Mouse (Mus musculus) embryo, embryonic 11 days (tissue): Measurements from ENCODE around the gene Olfr633.
"Not testable (repeated sequence)": the region's sequence is repeated elsewhere in the genome, so short reads cannot be mapped to it uniquely, and the experiment has no call there.

Experiments
- DNase-seq: peaks from one replicate; pipeline ENCODE4 v3.0.0-alpha.2; 2015

The Olfr633 gene

GRCm38 (mm10) chr7:103944137-103944536, at the start of gene Olfr633:
Olfr633 (plus strand) TSS chr7:103944437.
- DNase-seq = no peak

- DNase-seq = no peak
These were observed 41.0 kb upstream of the Olfr633 start, which contains the start of gene Olfr65 for GRCm38 (mm10) chr7:103903187-103903586. Olfr65 (plus strand) TSS chr7:103903487.

- DNase-seq = peak; percentile 12
These were observed 34.2 kb upstream of the Olfr633 start for GRCm38 (mm10) chr7:103910047-103910446.

- peak; percentile 40 for DNase-seq
These were observed 31.2 kb upstream of the Olfr633 start for GRCm38 (mm10) chr7:103912969-103913511.

- no peak for DNase-seq
These were observed 28.9 kb upstream of the Olfr633 start for GRCm38 (mm10) chr7:103915338-103915737.

GRCm38 (mm10) chr7:103928525-103928924, 15.7 kb upstream of the Olfr633 start, which contains the start of gene Olfr631:
Olfr631 (plus strand) TSS chr7:103928825.
- DNase-seq = no peak

DNA sequence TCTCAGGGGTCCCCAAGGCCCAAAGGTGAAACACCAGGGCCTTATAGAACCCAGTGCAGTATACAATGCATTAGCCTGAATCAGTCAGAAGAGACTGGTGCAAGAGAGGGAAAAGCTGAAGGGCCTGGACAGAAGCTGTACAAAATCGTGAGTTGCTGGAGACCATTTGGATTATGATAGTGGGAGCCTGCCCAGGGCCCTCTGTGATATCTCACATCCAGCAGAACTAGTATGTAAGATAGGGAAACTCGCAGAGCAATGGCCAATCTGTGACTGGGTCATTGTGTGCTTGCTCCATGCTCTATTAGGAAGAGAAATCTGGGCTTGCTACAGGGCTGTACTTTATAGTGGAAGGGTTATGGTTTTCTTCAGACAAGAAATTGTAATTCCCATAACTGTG, 10.0 kb upstream of the Olfr633 start, which contains the start of gene Olfr632:
Gene Olfr632 (plus strand): TSS at position 84 of the 400 bp plus-strand sequence.
- DNase-seq = no peak

DNA sequence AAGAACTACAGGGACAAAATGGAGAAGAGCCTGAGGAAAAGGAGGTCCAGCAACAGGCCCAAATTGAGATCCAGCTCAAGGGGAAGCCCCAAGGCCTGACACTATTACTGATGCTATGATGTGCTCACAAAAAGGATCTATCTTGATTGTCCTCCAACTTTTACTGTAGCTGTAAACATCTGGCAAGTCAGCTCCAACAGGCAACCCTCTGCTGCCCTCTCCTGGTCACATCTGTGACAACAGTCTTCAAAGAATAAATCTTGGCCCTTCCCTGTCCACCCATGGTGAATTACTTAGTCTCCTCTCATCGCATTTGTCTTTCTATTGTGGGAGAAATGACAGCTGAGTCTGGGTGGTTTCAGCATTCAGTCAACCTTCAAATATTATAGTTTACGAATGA, 1.5 kb upstream of the Olfr633 start:
- DNase-seq = peak; percentile 73

- DNase-seq = not testable (repeated sequence)
These were observed 22.6 kb downstream of the Olfr633 start for GRCm38 (mm10) chr7:103966873-103967272.

DNA sequence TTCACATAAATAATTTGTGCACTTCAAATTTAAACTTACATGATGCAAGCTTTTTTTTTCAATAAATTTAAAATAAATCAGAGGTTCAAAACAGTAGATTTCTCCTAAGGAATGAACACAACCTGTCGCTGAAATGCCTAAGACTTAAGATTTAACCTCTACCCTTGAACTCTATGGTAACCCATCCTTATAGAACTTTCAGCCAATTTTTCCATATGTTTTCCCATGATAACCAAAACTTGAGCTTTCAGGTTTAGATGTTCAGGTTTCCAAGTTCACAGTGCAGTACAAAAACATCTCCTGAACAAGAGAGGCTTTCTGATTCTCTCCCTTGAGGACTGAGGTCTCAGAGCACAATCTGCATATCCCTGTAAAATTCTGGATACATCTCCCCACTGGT, 26.6 kb downstream of the Olfr633 start, which contains the start of gene Olfr635:
Gene Olfr635 (plus strand): TSS at position 301 of the 400 bp plus-strand sequence.
- DNase-seq = no peak

DNA sequence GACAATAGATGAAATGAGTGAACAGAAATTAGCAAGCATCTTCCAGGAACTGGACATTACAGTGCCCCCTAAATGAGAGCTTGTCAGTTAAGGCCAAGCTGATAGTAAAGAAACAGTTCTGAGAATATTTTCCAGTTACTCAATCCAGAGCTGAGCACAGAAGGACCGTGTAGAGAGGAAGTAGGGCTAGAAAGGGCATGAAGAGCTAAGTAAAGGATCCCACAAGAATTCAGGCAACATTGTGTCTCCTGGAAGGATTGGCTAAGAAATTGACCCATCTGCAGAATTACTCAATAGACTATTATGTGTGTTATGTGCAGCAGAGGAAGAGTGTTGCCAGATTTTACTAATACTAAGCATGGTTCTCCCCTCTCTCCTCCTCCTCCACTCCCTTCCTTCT, 27.5 kb downstream of the Olfr633 start:
- DNase-seq = no peak

GRCm38 (mm10) chr7:103998446-103998845, 54.2 kb downstream of the Olfr633 start, which contains the start of gene Olfr638:
Olfr638 (plus strand) TSS chr7:103998746.
- no peak for DNase-seq
